Mouse (Mus musculus): ENCODE results near the gene Amigo2.
"Not testable (repeated sequence)": the region's sequence is repeated elsewhere in the genome, so short reads cannot be mapped to it uniquely, and the experiment has no call there.

Gene Amigo2

DNA sequence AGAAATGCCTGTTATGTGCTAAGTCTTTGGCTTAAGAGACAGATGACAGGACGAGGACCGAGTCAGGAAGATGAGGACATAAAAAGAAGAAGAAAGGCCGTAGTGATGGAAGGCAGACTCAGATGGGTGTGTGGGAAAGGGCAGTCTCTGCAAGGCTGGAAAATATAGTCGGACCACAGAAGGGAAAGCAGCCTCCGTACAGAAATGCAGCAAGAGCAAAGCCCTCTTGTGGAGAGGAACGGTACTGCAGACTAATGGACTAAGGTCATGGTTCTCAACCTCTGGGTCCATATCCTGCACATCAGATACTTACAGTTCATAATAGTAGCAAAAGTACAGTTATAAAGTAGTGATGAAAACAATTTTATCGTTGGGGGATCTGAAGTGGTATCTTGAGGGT, 11.9 kb downstream of the Amigo2 start:
- in situ Hi-C loops (cut with MboI; ENCODE audit: low pct_unique_long_range_greater_than_20kb in 1 of 2, low sequenced_read_pairs in 2 of 2, unreplicated experiment in 1 of 2): no loop called here

DNA sequence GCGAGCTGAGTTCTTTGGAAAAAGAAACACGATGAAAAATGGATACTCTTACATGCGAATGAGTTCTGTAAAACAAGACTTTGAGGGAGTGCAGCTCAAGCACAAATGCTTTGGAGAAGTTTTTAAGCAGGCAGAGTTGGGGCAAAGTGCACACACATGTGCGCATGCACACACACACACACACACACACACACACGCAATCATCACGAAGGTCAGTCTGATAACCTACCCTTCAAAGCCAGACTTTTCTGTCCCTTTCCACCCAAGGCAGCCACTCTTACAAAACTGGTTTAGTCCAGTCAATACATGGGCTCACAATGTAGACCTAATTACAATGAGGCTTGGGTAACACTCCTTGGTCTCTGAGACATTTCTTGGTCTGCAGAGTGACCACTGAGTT, 13.0 kb downstream of the Amigo2 start:
- in situ Hi-C loops (cut with MboI; ENCODE audit: low pct_unique_long_range_greater_than_20kb in 1 of 2, low sequenced_read_pairs in 2 of 2, unreplicated experiment in 1 of 2): no loop called here

DNA sequence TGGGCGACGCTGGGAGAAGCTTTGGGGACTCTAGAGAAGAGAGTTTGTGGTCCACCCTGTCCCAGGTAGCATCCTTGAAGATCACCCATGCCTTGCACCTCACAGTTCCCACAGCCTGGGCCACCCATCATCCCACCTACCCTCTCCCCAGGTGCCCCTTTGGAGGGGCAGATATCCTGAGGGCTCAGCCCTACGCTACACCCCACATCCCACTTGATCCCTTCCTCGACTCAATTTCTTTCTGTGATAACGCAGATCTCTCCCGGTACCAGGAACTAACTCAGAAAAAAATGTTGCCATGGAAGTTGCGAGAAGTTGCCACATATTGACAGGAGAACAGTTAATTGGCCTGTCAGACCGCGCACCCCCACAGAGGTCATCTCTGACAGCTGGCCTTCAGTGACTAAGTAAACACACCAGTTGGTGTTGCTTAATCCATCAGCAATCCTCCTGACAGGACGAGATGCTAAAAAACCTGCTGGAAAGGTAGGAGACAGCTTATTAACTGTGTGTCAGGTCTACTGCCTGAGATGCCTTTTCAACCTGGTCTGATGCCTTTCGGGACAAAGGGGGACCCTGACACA, 17.5 kb downstream of the Amigo2 start:
- in situ Hi-C loops (cut with MboI; ENCODE audit: low pct_unique_long_range_greater_than_20kb in 1 of 2, low sequenced_read_pairs in 2 of 2, unreplicated experiment in 1 of 2): no loop called here

DNA sequence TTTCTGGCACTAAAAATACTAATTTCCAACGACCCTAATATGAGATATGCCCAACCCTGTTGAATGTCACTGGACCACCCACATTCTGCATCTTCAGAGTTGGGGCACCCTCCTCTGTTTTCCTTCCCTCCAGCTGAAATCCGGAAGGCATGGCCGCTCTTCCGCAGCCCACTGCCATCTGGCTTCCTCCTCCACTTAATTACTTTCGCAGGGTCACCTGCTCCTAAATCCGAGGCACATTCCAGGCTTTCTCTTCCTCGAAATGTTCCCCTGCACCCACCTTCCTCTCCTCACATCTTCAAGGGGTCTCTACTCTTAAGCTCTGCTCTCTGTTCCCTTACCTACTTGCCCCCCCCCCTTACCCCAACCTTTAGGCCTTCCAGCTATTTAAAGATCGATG, 23.1 kb downstream of the Amigo2 start:
- in situ Hi-C loops (cut with MboI; ENCODE audit: low pct_unique_long_range_greater_than_20kb in 1 of 2, low sequenced_read_pairs in 2 of 2, unreplicated experiment in 1 of 2): no loop called here

DNA sequence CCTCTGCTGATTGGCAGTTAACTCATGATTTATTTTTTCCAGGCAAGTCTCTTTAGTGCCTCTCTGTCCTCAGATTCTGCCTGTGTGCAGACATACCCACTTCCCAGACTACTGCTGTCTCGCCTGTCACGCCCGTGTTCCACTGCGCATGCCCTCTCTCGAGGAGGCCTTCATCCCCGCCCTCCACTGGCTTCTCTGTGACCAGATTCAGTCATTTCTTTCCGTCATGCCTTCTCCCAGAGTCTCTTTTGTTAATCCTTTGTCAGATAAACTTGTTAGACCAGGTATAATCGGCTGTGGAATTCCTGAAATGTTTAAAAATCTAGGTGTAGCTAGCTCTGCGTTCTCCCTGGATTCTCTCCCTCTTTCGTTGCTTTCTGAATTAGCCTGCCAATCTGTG, 23.7 kb downstream of the Amigo2 start:
- in situ Hi-C loops (cut with MboI; ENCODE audit: low pct_unique_long_range_greater_than_20kb in 1 of 2, low sequenced_read_pairs in 2 of 2, unreplicated experiment in 1 of 2): no loop called here

DNA sequence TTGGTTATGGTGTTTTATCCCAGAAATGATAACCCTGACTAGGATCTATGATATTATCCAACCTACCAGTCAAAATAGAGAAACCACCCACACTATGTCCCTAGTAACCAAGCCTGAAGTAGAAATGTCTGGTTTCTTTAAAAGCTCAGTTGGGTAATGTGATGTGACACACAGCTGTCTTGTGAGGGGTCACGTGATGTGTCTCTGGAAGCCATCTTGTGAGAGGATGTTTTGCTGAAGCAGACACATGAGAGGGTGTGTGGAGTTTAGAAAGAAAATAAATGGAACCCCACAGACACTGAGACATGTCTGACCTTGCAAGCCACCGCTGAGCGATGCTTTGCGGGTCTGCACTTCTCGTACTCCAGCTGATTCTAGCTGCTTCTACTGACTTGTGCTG, 30.2 kb downstream of the Amigo2 start:
- in situ Hi-C loops (cut with MboI; ENCODE audit: low pct_unique_long_range_greater_than_20kb in 1 of 2, low sequenced_read_pairs in 2 of 2, unreplicated experiment in 1 of 2): no loop called here

DNA sequence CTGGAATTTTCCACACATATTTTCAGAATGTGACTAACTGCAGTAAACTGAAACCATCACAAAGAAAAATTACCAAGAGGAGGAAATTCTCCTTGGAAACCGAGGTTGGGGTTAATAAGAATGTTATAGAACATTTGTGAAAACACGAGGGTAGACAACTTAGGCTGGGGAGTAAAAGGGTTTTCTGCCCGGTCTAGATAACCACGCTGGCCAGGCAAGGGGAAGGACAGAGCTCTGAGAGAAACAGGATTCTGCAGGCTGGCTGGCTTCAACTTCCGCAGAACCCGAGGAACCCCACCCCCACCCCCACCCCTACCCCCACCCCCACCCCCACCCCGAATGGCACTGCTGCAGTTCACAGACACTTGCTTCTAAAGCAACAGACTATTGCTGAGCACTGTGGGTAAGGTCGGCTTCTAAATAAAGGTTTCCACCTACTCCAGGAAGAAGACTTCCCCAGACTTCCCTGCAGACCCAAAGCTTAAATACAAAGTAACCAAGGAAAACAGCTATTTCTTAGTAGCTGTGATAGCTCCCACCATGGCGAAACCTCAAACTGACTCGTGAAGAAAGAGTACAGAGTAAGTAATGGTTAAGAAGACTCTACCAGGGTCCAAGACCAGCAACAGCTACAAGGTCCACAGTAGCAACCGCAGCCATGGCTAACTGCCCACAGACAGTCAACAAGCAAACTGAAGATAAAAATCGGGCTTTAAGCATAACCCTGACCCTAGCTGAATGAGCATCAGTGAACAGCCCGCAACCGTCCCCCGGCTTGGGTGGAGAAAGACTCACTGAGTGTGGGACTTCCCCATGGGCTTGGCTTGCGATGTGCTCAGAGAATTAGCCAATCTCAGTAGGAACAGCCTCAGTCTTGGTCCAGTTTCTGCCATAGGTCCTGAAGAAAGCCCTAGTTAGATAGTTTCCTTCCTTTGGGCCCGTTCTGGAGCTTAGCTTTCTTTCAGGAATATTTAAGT, 34.3 kb downstream of the Amigo2 start:
- in situ Hi-C loops (cut with MboI; ENCODE audit: low pct_unique_long_range_greater_than_20kb in 1 of 2, low sequenced_read_pairs in 2 of 2, unreplicated experiment in 1 of 2): no loop called here

DNA sequence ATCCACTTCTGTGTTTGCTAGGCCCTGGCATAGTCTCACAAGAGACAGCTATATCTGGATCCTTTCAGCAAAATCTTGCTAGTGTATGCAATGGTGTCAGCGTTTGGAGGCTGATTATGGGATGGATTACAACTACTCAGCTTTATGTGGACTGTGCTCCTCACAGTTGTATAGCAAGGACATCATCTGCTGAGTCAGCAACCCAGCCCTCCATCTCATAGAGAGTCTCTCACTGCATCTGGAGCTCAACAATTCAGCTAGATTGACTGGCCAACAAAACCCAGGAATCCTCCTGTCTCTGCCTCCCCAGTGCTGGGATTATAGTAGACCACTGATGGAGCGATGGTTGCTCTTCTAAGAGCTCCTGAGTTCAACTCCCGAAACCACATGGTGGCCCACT, 37.3 kb downstream of the Amigo2 start:
- in situ Hi-C loops (cut with MboI; ENCODE audit: low pct_unique_long_range_greater_than_20kb in 1 of 2, low sequenced_read_pairs in 2 of 2, unreplicated experiment in 1 of 2): not testable (repeated sequence)

DNA sequence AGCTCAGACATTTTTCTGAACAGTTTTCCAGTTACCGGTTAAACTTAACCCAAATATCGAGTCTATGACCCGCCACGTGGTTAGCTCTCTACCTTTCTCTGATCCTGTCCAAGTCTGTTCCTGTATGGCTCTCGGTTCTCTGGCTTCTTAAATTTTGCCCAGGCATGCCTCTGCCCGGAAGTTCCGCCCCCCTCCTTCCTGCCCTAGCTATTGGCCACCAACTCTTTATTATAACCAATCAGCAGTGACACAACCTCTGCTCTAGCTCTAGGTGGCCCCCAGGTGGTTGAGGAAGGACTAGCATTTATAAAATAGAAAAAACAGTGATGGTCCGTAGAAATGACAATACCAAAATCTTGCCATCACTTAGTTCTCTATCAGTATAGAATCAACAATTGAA, 40.6 kb downstream of the Amigo2 start:
- in situ Hi-C loops (cut with MboI; ENCODE audit: low pct_unique_long_range_greater_than_20kb in 1 of 2, low sequenced_read_pairs in 2 of 2, unreplicated experiment in 1 of 2): no loop called here

DNA sequence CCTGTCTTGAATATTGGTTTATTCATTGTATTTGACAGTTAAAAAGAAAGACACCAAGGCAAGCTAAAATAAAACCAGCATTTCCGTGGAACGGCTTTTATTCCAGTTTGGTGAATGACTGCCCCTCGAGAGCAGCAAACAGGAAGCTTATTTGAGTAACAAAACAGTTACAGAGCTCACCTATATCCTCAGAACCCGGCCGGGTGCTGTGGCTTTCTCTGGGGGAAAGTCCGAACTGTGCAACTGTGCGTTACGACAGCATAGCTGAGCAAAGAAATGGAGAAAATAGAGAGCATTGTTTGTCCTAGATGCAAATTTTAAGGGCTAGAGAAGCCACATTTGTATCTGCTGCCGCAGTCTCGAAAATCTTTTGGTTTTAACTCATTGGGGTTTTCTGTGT, 41.3 kb downstream of the Amigo2 start:
- in situ Hi-C loops (cut with MboI; ENCODE audit: low pct_unique_long_range_greater_than_20kb in 1 of 2, low sequenced_read_pairs in 2 of 2, unreplicated experiment in 1 of 2): no loop called here

DNA sequence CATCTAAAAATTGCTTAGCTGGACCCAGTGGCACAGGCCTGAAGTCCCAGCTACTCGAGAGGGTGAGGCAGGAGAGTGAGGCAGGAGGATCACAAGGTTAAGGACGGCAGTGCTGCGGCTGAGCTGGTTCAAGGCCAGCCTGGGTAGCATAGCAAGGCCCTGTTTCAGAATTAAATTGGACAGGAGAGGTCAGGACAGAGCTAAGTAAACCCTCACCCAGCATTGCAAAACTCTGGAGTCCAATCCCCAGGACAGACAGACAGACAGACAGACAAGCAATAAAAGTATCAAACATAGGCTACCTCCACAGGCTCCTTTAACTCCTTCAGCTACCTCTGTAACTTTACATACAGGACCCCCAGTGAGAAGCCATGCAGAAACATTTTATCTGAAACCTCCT, 42.2 kb downstream of the Amigo2 start:
- in situ Hi-C loops (cut with MboI; ENCODE audit: low pct_unique_long_range_greater_than_20kb in 1 of 2, low sequenced_read_pairs in 2 of 2, unreplicated experiment in 1 of 2): no loop called here

DNA sequence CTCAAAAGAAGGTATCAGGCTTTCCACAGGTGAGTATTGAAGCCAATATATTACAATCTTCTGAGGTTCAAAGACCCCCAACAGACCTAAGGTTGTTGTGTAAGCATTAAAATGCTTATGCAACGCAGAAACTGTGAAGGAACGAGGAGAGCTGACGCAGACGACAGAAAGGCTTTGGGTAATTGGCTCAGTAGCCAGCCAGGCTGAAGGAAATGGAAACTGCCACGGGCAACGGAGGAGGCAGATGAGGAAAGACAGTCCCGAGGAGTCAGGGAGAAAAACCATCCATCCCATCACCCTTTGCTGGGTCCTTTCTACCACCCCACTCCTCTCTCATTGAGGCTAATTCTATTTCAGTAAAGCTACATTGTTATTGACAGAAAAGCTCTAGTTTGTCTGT, 50.4 kb downstream of the Amigo2 start:
- in situ Hi-C loops (cut with MboI; ENCODE audit: low pct_unique_long_range_greater_than_20kb in 1 of 2, low sequenced_read_pairs in 2 of 2, unreplicated experiment in 1 of 2): no loop called here

DNA sequence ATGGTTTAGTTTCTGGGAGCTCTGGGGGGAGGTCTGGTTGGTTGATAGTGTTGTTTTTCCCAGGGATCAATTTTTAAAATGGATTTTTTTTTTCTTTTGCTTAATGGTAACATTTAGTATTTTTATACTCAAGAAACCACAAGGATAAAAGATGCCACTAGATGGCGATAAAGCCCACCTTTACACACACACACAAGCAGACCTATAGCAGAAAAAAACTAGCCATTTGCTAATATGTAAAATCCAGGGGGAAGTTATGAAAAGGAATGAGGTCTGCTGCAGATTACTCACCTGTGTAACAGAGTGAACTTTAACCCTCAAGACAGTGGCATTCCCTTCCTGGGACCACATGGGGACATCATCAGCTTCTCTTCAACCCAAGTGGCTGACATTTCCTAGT, 51.5 kb downstream of the Amigo2 start:
- in situ Hi-C loops (cut with MboI; ENCODE audit: low pct_unique_long_range_greater_than_20kb in 1 of 2, low sequenced_read_pairs in 2 of 2, unreplicated experiment in 1 of 2): no loop called here

Measured in mouse embryonic stem cell (cell line).